Mouse (Mus musculus) myocyte (in vitro differentiated cells): ENCODE measurements at regions not wholly inside any gene's neighbourhood (a gene's known extent, or its start where the extent isn't known, plus 50 kb on each side); places are given as distances from the start of the nearest gene placed in this dataset.

ENCODE experiments used
- H3K27me3 ChIP-seq: one replicate; pipeline ENCODE4 v1.6.1; 2011; ENCODE audit not compliant: control insufficient read depth, insufficient read depth, insufficient read length
- H3K36me3 ChIP-seq: one replicate; pipeline ENCODE4 v1.6.1; 2011; ENCODE audit not compliant: control insufficient read depth, insufficient read depth
- H3K4me2 ChIP-seq: one replicate; pipeline ENCODE4 v1.6.1; 2011; ENCODE audit warnings: low read depth, control low read depth
- H3K4me3 ChIP-seq: one replicate; pipeline ENCODE4 v1.5.1; 2011; ENCODE audit warnings: mild to moderate bottlenecking, control low read depth, moderate library complexity
- H3K79me2 ChIP-seq: one replicate; pipeline ENCODE4 v1.6.1; 2011; ENCODE audit not compliant: control insufficient read depth, insufficient read depth
- H3ac ChIP-seq: one replicate; pipeline ENCODE4 v1.6.1; 2011; ENCODE audit not compliant: control insufficient read depth, insufficient read length
- CEBPB ChIP-seq: IDR thresholded peaks from 2 replicates; pipeline ENCODE4 v1.6.1; 2011; ENCODE audit warnings: mild to moderate bottlenecking, moderate library complexity; ENCODE audit not compliant: poor library complexity, insufficient read depth, severe bottlenecking
- E2F4 ChIP-seq: IDR thresholded peaks from one replicate; pipeline ENCODE4 v1.6.1; 2011; ENCODE audit warnings: mild to moderate bottlenecking, control low read depth, moderate library complexity; ENCODE audit not compliant: insufficient read depth
- MAX ChIP-seq: IDR thresholded peaks from one replicate; pipeline ENCODE4 v1.6.1; 2011; ENCODE audit warnings: low read depth, mild to moderate bottlenecking, control low read depth
- MYOD1 ChIP-seq, 3 experiments: IDR thresholded peaks; one replicate each; pipeline ENCODE4 v1.6.1; 2011; ENCODE audit warnings: control low read depth in 2 of 3, low read depth in 2 of 3, mild to moderate bottlenecking in 2 of 3, moderate library complexity in 1 of 3; ENCODE audit not compliant: insufficient read length in 2 of 3, control insufficient read depth in 1 of 3
- MYOG ChIP-seq, 3 experiments: IDR thresholded peaks; one replicate each; pipeline ENCODE4 v1.6.1; 2011; ENCODE audit warnings: control low read depth in 2 of 3, low read depth in 2 of 3, mild to moderate bottlenecking in 2 of 3; ENCODE audit not compliant: insufficient read length in 2 of 3, control insufficient read depth in 1 of 3, insufficient read depth in 1 of 3
- POLR2A ChIP-seq: IDR thresholded peaks from one replicate; pipeline ENCODE4 v1.6.1; 2011; ENCODE audit warnings: low read depth, mild to moderate bottlenecking, control low read depth, moderate library complexity; ENCODE audit not compliant: insufficient read length
- POLR2AphosphoS2 ChIP-seq: IDR thresholded peaks from one replicate; pipeline ENCODE4 v1.6.1; 2011; ENCODE audit warnings: low read depth, control low read depth; ENCODE audit not compliant: insufficient read length
- REST ChIP-seq: IDR thresholded peaks from one replicate; pipeline ENCODE4 v1.6.1; 2011; ENCODE audit warnings: mild to moderate bottlenecking, control low read depth, moderate library complexity; ENCODE audit not compliant: insufficient read depth, insufficient read length
- SRF ChIP-seq: IDR thresholded peaks from one replicate; pipeline ENCODE4 v1.6.1; 2011; ENCODE audit warnings: low read depth; ENCODE audit not compliant: control insufficient read depth, insufficient read length
- TCF12 ChIP-seq: IDR thresholded peaks from one replicate; pipeline ENCODE4 v1.6.1; 2011; ENCODE audit warnings: mild to moderate bottlenecking, control low read depth; ENCODE audit not compliant: poor library complexity, insufficient read depth, severe bottlenecking
- TCF3 ChIP-seq: IDR thresholded peaks from one replicate; pipeline ENCODE4 v1.6.1; 2011; ENCODE audit warnings: low read depth, control low read depth; ENCODE audit not compliant: insufficient read length
- USF1 ChIP-seq: IDR thresholded peaks from one replicate; pipeline ENCODE4 v1.6.1; 2011; ENCODE audit warnings: low read depth, mild to moderate bottlenecking, control low read depth, moderate library complexity

DNA sequence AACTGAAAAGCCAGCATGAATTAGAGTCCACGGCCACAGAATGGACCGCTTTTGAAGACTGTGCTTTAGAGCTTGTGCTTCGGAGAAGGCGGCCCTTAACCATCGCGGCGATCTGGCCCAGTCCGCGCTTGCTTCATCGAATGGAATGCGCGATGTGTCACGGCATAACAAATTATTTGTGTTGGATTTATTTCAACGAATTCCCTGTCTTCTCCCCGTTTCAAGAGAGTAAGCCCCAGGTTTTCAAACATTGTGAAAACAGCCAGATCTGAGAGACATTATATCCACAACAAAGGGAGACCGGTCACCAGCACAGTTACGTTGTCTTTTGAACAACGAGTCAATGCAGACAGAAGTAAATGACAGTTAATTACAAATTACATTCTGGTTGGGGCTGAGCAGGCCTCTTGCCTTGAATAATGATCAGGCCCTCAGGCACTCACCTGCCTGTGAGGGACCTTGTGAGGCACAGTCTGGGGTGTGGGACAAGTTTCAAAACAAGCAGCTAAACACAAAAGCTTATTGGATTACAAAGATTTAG is 275.9 kb upstream of the Irx2 start:
- TF ChIP-seq MYOD1 (IDR thresholded peaks at IDR 0.05; ENCODE audit: control insufficient read depth in 1 of 3, insufficient read length in 2 of 3, low read depth in 2 of 3) (no peak), POLR2AphosphoS2 (no peak), CEBPB (no peak), TCF12 (no peak), SRF (no peak), MYOG (IDR thresholded peaks at IDR 0.05; ENCODE audit: control insufficient read depth in 1 of 3, insufficient read depth in 1 of 3, insufficient read length in 2 of 3, low read depth in 2 of 3) (no peak), TCF3 (no peak), USF1 (no peak), E2F4 (no peak), MAX (no peak), POLR2A (no peak), REST (no peak)
- Histone ChIP-seq H3K27me3 (no peaks in the 10 kb centered on the region), H3K36me3 (no peaks in the 10 kb centered on the region), H3ac (no peak overlapping the region), H3K79me2 (no peaks in the 10 kb centered on the region), H3K4me2 (no peak overlapping the region), H3K4me3 (no peak overlapping the region)

DNA sequence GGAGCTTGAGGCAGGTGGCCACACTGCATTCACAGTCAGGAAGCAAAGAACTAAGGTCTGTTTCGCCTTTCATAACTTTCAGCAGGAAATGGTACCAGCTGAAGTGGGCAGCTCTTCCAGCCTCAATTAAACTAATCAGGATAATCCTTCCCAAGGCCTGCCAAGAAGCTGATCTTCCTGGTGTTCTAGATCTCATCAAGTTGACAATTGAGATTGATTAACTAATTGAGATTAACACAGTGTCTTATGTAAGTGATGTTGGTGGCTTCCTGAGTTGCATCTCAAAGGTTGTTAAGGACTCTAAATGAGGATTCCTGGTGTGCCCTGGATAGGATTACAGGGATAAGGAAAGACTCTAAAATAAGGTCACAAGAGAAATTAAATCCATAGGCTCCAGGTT is 273.3 kb upstream of the Irx2 start:
- H3ac ChIP-seq, result no peak overlapping the region
- H3K27me3 ChIP-seq, result no peaks in the 10 kb centered on the region
- H3K79me2 ChIP-seq, result no peaks in the 10 kb centered on the region
- H3K4me3 ChIP-seq, result no peak overlapping the region
- no peak overlapping the region for H3K4me2 ChIP-seq
- no peaks in the 10 kb centered on the region for H3K36me3 ChIP-seq
- TF ChIP-seq CEBPB (no peak), SRF (no peak), TCF12 (no peak), MAX (no peak), REST (no peak)

DNA sequence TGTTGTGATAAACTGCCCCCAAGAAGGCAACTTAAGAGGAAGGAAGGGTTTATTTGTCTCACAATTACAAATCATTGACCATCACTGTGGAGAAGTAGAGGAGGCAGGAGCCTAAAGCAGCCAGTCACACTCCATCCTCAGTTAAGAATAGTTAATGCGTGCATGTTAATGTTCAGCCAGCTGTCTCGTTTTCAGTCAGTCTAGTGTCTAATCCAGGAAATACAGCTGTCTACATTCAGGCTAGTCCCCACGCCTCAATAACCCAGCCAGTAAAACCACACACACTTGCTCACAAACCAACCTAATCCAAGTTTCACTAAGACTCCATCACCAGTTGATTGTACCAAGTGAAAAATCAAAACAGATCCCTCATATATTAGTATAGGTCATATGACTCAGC is 272.8 kb upstream of the Irx2 start:
- Histone ChIP-seq H3ac (no peak overlapping the region), H3K4me3 (no peak overlapping the region), H3K4me2 (no peak overlapping the region), H3K79me2 (no peaks in the 10 kb centered on the region), H3K36me3 (no peaks in the 10 kb centered on the region), H3K27me3 (no peaks in the 10 kb centered on the region)
- TF ChIP-seq MAX, result no peak
- TF ChIP-seq SRF, result no peak

DNA sequence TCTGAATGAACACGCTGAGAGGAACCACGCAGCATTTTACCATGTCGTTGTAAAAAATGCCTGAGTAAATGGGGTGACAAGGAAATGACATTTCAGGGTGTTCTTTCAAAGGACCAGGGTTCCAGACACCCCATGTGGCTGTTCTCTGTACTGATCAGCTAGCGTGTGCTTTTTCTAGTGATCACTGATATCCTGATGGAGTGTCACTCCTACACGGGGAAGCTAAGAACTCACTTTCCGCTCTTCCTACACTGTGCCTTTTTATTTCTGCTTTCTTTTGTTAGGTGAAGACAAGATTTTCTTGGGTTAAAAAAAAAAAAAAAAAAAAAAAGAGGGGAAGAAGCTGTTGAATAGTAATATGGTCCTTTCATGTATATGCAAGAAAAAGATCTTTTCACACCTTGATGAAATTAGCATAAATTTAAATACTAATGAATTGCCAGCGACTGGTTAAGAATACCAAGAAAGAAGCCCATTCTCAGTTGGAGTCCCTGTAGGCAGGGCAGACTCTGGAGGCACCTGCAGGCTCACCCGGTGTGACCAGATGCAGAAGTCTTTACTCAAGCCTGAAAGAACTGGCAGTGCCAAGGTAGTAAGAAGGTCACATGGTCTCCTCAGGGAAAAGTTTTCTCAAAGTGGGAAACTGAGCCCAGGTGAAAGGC is 270.2 kb upstream of the Irx2 start:
- TF ChIP-seq POLR2AphosphoS2, result no peak
- TF ChIP-seq MAX, result no peak
- TF ChIP-seq USF1, result no peak
- TF ChIP-seq REST, result no peak
- TF ChIP-seq TCF12, result no peak
- TF ChIP-seq MYOD1 (IDR thresholded peaks at IDR 0.05; ENCODE audit: control insufficient read depth in 1 of 3, insufficient read length in 2 of 3, low read depth in 2 of 3), result no peak
- no peaks in the 10 kb centered on the region for H3K27me3 ChIP-seq
- no peak overlapping the region for H3ac ChIP-seq
- no peak overlapping the region for H3K4me2 ChIP-seq
- H3K36me3 ChIP-seq, result no peaks in the 10 kb centered on the region
- H3K79me2 ChIP-seq, result no peaks in the 10 kb centered on the region
- no peak overlapping the region for H3K4me3 ChIP-seq

DNA sequence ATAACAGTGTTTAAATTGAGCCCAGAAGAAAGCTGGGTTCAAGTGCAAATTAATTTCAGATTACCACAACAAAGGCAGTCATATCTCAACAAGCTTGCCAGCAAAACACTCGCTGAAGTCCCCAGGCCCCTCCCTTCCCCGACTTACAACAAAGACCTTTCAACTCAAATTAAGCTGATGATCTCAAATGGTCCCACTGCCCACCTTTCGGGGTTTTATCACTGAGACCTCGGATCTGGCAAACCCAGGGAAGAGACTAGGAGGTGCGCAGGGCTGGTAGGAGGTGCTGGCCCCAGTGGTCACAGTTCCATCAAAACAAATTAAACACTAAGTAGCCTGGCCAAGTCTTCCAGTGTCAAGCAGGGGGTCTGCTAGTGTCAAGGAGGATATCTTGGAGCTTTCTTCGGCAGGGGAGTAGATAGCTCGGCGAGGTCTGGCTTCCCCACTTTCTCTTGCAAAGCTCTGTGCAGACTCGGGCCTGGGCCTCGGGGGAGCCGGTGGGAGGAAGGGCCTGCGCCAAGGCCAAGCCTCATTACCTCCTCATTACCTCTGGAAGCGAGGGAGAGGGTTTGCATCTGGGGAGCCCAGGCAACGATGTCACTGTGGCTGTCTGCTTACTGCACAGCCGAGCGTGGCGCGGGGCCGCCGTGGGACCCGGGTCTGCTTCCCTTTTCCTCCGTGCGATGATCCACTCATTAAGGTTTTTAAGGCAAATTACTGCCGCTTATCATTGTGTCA is 262.9 kb upstream of the Irx2 start:
- Histone ChIP-seq H3K79me2 (no peaks in the 10 kb centered on the region), H3ac (no peak overlapping the region), H3K4me2 (no peak overlapping the region), H3K27me3 (no peaks in the 10 kb centered on the region), H3K4me3 (no peak overlapping the region), H3K36me3 (no peaks in the 10 kb centered on the region)
- TF ChIP-seq CEBPB, result no peak
- TF ChIP-seq TCF3, result no peak
- TF ChIP-seq POLR2A, result no peak
- TF ChIP-seq MAX, result no peak
- TF ChIP-seq REST, result no peak

DNA sequence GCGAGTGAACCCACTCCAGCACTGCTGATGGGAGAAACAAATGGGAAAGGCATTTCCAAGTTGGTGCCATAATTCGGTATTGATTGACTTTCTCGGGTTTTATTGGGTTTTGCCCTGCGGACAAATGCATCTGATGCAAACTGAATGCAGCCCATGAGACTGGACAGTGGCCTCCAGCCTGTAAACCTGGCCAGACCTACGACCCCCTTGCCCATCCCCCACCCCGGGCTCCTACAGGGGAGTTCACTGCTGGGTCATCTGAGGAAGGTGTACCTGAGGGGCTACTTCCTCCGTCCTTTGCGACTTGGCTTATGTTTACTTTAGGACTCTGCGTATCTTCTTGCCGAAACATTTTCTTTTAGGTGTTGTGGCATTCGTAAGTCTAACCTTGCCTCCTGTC is 262.3 kb upstream of the Irx2 start:
- no peaks in the 10 kb centered on the region for H3K27me3 ChIP-seq
- no peak for TF ChIP-seq USF1
- no peak for TF ChIP-seq REST
- TF ChIP-seq MYOD1 (IDR thresholded peaks at IDR 0.05; ENCODE audit: control insufficient read depth in 1 of 3, insufficient read length in 2 of 3, low read depth in 2 of 3), result no peak
- no peak for TF ChIP-seq SRF
- no peak for TF ChIP-seq MAX
- no peak for TF ChIP-seq MYOG (IDR thresholded peaks at IDR 0.05; ENCODE audit: control insufficient read depth in 1 of 3, insufficient read depth in 1 of 3, insufficient read length in 2 of 3, low read depth in 2 of 3)
- TF ChIP-seq POLR2AphosphoS2, result no peak
- no peaks in the 10 kb centered on the region for H3K36me3 ChIP-seq
- H3ac ChIP-seq, result no peak overlapping the region
- H3K79me2 ChIP-seq, result no peaks in the 10 kb centered on the region
- H3K4me2 ChIP-seq, result no peak overlapping the region
- H3K4me3 ChIP-seq, result no peak overlapping the region
